Comparison of ENCODE assay signal across 15 mouse cellular contexts in the genomic region with DNA sequence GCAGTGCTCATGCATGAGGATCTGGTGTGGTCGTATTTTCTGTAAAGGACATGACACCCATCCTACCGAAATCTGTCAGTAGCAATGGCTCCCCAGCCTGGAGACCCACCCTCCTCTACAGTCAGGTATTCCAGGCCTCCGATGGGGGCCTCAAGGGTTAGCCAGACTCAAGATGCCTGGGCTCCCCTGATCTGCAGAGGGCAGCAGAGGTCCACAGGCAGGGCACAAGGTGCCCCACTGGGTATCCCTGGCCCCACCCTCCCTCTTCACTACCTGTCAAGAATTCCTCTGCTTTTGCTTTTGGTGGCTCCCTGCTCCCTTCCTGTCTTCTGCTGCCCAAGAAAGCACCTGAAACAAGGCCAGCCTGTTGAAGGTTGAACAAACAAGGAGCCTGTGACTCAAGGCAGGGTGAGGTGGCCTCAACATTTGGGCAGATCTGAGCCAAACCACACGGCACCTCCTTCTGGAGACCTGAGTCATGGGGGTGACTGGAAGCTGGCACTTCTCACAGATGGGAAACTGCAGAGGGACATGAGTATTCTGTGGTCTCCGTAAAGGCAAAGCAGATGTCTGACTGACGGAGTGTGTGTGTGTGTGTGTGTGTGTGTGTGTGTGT. TPM values are rescaled to one million over a fixed set of nuclear protein-coding genes. Genes with fewer than 3 reads are reported as not detected.
DNase-seq lines count a peak whose midpoint lies in the region; ATAC-seq and TF ChIP-seq lines count a peak whose summit lies in the region.
"Had no signal": no experiment of that assay in that cellular context is flagged by ENCODE, and none has a peak within 500 bp of the region (broad histone marks: within the 10 kb centered on the region; RNA-seq: fewer than 3 reads in every experiment).

No protein-coding gene starts in this region.

- TF ChIP-seq EP300 in heart, adult 2 months (IDR thresholded peaks at IDR 0.05; ENCODE audit: insufficient read depth, low read depth, low read length) = no peak

- H3K4me1 ChIP-seq in heart, adult 2 months (ENCODE audit: control insufficient read depth, insufficient read depth, low read length) = no peaks in the 10 kb centered on the region

- no peak overlapping the region for H3K27ac ChIP-seq in heart, adult 2 months

- no peaks in the 10 kb centered on the region for H3K36me3 ChIP-seq in heart, adult 2 months (ENCODE audit: control insufficient read depth, insufficient read depth, low read length)

- intact Hi-C loops in heart, adult 2 months (cut with DNase I) = no loop called here
- intact Hi-C loops in heart, postnatal 36 days (cut with DNase I) = loop anchor here (10.0 kb wide), 1 partner anchor 471 kb away; no protein-coding TSS in a partner anchor

- H3K4me3 ChIP-seq in heart, adult 2 months = no peak overlapping the region

- no peaks in the 10 kb centered on the region; the same call in 1 of the 2 replicates for H3K27me3 ChIP-seq in heart, adult 2 months (ENCODE audit: control insufficient read depth, insufficient read depth, low read length)

- ATAC-seq in hematopoietic stem cell, adult 5-6 weeks (replicated peaks in 1 of 2; ENCODE audit: insufficient read depth in 1 of 2, low FRiP score in 2 of 2, low TSS enrichment in 1 of 2, low read depth in 1 of 2, poor library complexity in 2 of 2, severe bottlenecking in 2 of 2) = peak; percentile 53 to 58; a peak in 2 of 4 replicates
- no peak for ATAC-seq in inflammation-experienced regulatory T-cells, adult 6 months

- peak; percentile 41 for TF ChIP-seq CTCF in heart, adult 2 months (IDR thresholded peaks at IDR 0.05)

- 75% methylated on average over 6 of the region's 6 CpGs for WGBS in heart, adult 2 months

- no peaks in the 10 kb centered on the region for H3K79me2 ChIP-seq in heart, adult 2 months (replicated peaks; ENCODE audit: control insufficient read depth, insufficient read depth, low read length)

- no peak for DNase-seq in heart, adult 2 months
- no peak for DNase-seq in heart, postnatal 36 days
- DNase-seq in urinary bladder, postnatal 14 days (ENCODE audit: low spot score) = peak; percentile 44
- DNase-seq in urinary bladder, postnatal 4 days (ENCODE audit: low spot score in 2 of 2) = no peak
- no peak for DNase-seq in spleen, adult 18-20 months
- DNase-seq in right cerebral cortex, postnatal 36 days (ENCODE audit: low spot score in 2 of 2) = no peak
- DNase-seq: cerebellum, adult 9-10 months; heart, adult 18-20 months; heart, postnatal 4 days; kidney, adult 18-20 months; layer of hippocampus, adult 9-11 months; midbrain, embryonic 14.5 days; right cerebral cortex, adult 18-20 months had no signal

- TF ChIP-seq POLR2A in heart, adult 2 months (IDR thresholded peaks at IDR 0.05; ENCODE audit: insufficient read depth, low read depth, low read length) = no peak

- H3K9ac ChIP-seq in heart, adult 2 months (ENCODE audit: low read depth, low read length) = no peak overlapping the region

RNA-seq across cellular contexts. Expression of a gene that starts 30.7 kb away (rescaled TPM):
- 10 to 100 TPM; 87.2 to 97.9 TPM for total RNA-seq in heart, adult 2 months (2021)
- polyA plus RNA-seq in heart, adult 2 months (2012; rRNA removed) = 63.2 and 87.0 TPM in 2 replicates
- total RNA-seq in heart, postnatal 36 days (2021) = 10 to 100 TPM; 82.3 to 89.8 TPM
- 32.1 and 101 TPM in 2 replicates for total RNA-seq in hematopoietic stem cell, adult 5-6 weeks (2017)
- 100 to 1,000 TPM; 103 to 141 (median 123) TPM for polyA plus RNA-seq in inflammation-experienced regulatory T-cells, adult 6 months (2017; shearing (Covaris generic))
